Mouse (Mus musculus): ENCODE results near the gene Tlr6.

DNA sequence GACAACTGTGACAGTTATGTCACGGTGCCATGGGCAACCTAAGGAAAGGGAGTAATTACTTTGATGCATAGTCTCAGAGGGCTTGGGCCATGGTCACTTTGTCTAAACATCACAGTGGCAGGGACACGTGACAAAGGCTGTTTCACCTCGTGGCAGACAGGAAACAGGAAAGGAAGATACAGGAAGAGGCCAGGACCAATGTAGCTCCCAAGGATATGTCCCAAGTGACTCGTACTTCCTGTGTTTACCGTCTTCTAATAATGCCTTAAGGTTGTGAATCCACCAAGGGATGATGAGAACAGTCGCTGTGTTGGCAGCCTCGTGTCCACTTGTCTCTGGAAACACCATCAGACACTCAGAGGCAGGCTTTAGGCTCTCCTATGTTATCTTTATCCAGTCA lies 26.1 kb upstream of the Tlr6 start:
- TF ChIP-seq CTCF (IDR thresholded peaks at IDR 0.05; ENCODE audit: borderline replicate concordance, insufficient read depth, low read depth, low read length) (no peak), POLR2A (IDR thresholded peaks at IDR 0.05; ENCODE audit: borderline replicate concordance, insufficient read depth, low read length) (no peak)

Measured in cerebellum, adult 2 months (tissue).